In genomic region chr12:107762140-107762539, GRCm38 (mm10) we compare ENCODE assay signal across 19 mouse cellular contexts.
DNase-seq lines count a peak whose midpoint lies in the region; ATAC-seq lines count a peak whose summit lies in the region.
"Had no signal": no experiment of that assay in that cellular context is flagged by ENCODE, and none has a peak within 500 bp of the region (broad histone marks: within the 10 kb centered on the region; RNA-seq: fewer than 3 reads in every experiment).

No protein-coding gene starts in this region.

- 68% methylated on average over 4 of the region's 4 CpGs for WGBS in intestine, embryonic 16.5 days
- WGBS in limb, embryonic 10.5 days: 74% methylated on average over 4 of the region's 4 CpGs
- 77% methylated on average over 4 of the region's 4 CpGs for WGBS in liver, embryonic 11.5 days

- no peaks in the 10 kb centered on the region for H3K27me3 ChIP-seq in intestine, embryonic 16.5 days (replicated peaks; ENCODE audit: control insufficient read depth, insufficient read depth, low read length)
- H3K27me3 ChIP-seq in limb, embryonic 10.5 days (ENCODE audit: low read depth, poor library complexity, severe bottlenecking): 0 out of 2 replicates have a peak, but pooled peaks cover 7% of the 10 kb centered on the region
- no peaks in the 10 kb centered on the region for H3K27me3 ChIP-seq in liver, embryonic 11.5 days (replicated peaks; ENCODE audit: control insufficient read depth, insufficient read depth, low read length)
- H3K27me3 ChIP-seq: embryonic facial prominence, embryonic 12.5 days; forebrain, embryonic 15.5 days; heart, embryonic 15.5 days had no signal

- peaks cover 4% of the 10 kb centered on the region; the same call in 1 of the 2 replicates for H3K9me3 ChIP-seq in intestine, embryonic 16.5 days (ENCODE audit: control insufficient read depth, low read length)
- no peaks in the 10 kb centered on the region for H3K9me3 ChIP-seq in limb, embryonic 10.5 days (replicated peaks)
- no peaks in the 10 kb centered on the region for H3K9me3 ChIP-seq in liver, embryonic 11.5 days (ENCODE audit: control insufficient read depth, low read length)
- H3K9me3 ChIP-seq: embryonic facial prominence, embryonic 12.5 days; forebrain, embryonic 15.5 days; heart, embryonic 15.5 days; hindbrain, embryonic 10.5 days had no signal

- H3K36me3 ChIP-seq in intestine, embryonic 16.5 days (ENCODE audit: control insufficient read depth, insufficient read depth, low read length): no peaks in the 10 kb centered on the region
- no peaks in the 10 kb centered on the region for H3K36me3 ChIP-seq in limb, embryonic 10.5 days
- no peaks in the 10 kb centered on the region for H3K36me3 ChIP-seq in liver, embryonic 11.5 days (ENCODE audit: control insufficient read depth, insufficient read depth, low read length)
- H3K36me3 ChIP-seq: embryonic facial prominence, embryonic 12.5 days; forebrain, embryonic 15.5 days; heart, embryonic 15.5 days; hindbrain, embryonic 10.5 days had no signal

- ATAC-seq in intestine, embryonic 16.5 days: peak; percentile 83
- ATAC-seq in liver, embryonic 11.5 days (replicated peaks; ENCODE audit: low FRiP score): no peak
- ATAC-seq: forebrain, embryonic 15.5 days had no signal

- no peak overlapping the region for H3K4me2 ChIP-seq in intestine, embryonic 16.5 days (ENCODE audit: low read depth, low read length)
- no peak overlapping the region for H3K4me2 ChIP-seq in liver, embryonic 11.5 days
- H3K4me2 ChIP-seq: embryonic facial prominence, embryonic 12.5 days; forebrain, embryonic 15.5 days; heart, embryonic 11.5 days; heart, embryonic 15.5 days; hindbrain, embryonic 14.5 days had no signal

- DNase-seq in limb, embryonic 10.5 days (ENCODE audit: low spot score): no peak
- DNase-seq in thymus, postnatal 10 days (ENCODE audit: low spot score in 2 of 2): peak; percentile 48 to 62
- peak; percentile 68 for DNase-seq in thymus, postnatal 4 days
- no peak for DNase-seq in left cerebral cortex, postnatal 14 days (ENCODE audit: low spot score in 2 of 2)
- no peak for DNase-seq in embryo, embryonic 10 days (ENCODE audit: low spot score)
- no peak for DNase-seq in liver, embryonic 11.5 days (ENCODE audit: low spot score)
- DNase-seq: adrenal gland, postnatal 10 days; cerebellum, adult 11 months; cerebellum, adult 8-10 months; cerebellum, postnatal 14 days; gastrocnemius, postnatal 10 days; heart, adult 18-20 months had no signal

- intact Hi-C loops in left cerebral cortex, postnatal 14 days (cut with DNase I): no loop called here

- H3K4me1 ChIP-seq in intestine, embryonic 16.5 days (ENCODE audit: control insufficient read depth, insufficient read depth, low read length): peaks cover 17% of the 10 kb centered on the region
- H3K4me1 ChIP-seq in limb, embryonic 10.5 days: peaks cover 24% of the 10 kb centered on the region
- H3K4me1 ChIP-seq in liver, embryonic 11.5 days (replicated peaks; ENCODE audit: control insufficient read depth, insufficient read depth, low read length): peaks cover 4% of the 10 kb centered on the region; the same call in 1 of the 2 replicates

- no peak overlapping the region for H3K27ac ChIP-seq in intestine, embryonic 16.5 days (ENCODE audit: low read length)
- peak overlapping the region; percentile 46; the same call in 1 of the 2 replicates for H3K27ac ChIP-seq in limb, embryonic 10.5 days
- H3K27ac ChIP-seq in liver, embryonic 11.5 days (ENCODE audit: low read depth, low read length): no peak overlapping the region
- H3K27ac ChIP-seq: embryonic facial prominence, embryonic 12.5 days; forebrain, embryonic 15.5 days; heart, embryonic 15.5 days; hindbrain, embryonic 10.5 days; hindbrain, embryonic 14.5 days had no signal

- H3K9ac ChIP-seq in intestine, embryonic 16.5 days (ENCODE audit: low read depth, low read length): no peak overlapping the region
- no peak overlapping the region for H3K9ac ChIP-seq in liver, embryonic 11.5 days (ENCODE audit: low read depth, low read length)
- H3K9ac ChIP-seq: embryonic facial prominence, embryonic 12.5 days; forebrain, embryonic 15.5 days; heart, embryonic 15.5 days; hindbrain, embryonic 14.5 days had no signal

- H3K4me3 ChIP-seq in intestine, embryonic 16.5 days (ENCODE audit: low read length): no peak overlapping the region
- H3K4me3 ChIP-seq in limb, embryonic 10.5 days: no peak overlapping the region
- no peak overlapping the region for H3K4me3 ChIP-seq in liver, embryonic 11.5 days (ENCODE audit: low read depth, low read length)
- H3K4me3 ChIP-seq: embryonic facial prominence, embryonic 12.5 days; forebrain, embryonic 15.5 days; heart, embryonic 15.5 days; hindbrain, embryonic 10.5 days had no signal

Comparison
In these comparisons a context has a peak if more than half of its experiments do, and no peak if none do; other contexts are left out.
1. DNase-seq: peak in thymus, postnatal 10 days (2 of 2) and thymus, postnatal 4 days (single experiment); none in limb, embryonic 10.5 days (single experiment), left cerebral cortex, postnatal 14 days (0 of 2), embryo, embryonic 10 days (single experiment) and liver, embryonic 11.5 days (single experiment).